Mouse (Mus musculus): ENCODE data around the gene Dnajc11. TPM values are rescaled to one million over a fixed set of nuclear protein-coding genes. Genes with fewer than 3 reads are reported as not detected.

Dnajc11 gene
- polyA plus RNA-seq, 1 experiment from 2014 or later: 89.8 TPM

DNA sequence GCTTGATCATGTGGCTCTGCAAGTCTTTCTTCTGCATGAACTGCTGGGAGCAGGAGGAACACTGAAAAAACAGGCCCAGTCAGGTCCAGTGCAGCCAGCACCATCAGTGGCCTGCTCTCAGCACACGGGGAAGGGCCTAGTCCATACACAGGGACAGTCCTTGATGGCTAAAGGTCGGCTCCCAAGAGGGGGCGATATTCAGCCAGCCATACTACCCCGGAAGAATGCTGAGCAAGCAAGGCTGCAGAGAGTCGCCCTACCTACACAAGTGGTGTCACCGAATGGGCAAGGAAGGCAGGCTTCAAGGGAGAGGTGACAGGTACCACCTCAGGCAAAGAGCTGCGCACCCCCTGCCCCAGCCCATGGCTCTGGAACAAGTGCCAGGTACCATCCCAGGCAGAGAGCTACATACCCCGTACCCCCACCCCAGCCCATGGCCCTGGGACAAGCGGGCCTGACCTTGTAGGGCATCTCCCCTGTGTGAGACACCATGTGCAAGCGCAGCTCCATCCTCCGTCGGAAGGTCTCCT is 88.1 kb downstream of the Dnajc11 start:
- H3K36me3 ChIP-seq (ENCODE audit: control insufficient read depth, insufficient read depth): peaks cover 8% of the 10 kb centered on the region
- H3K9ac ChIP-seq (replicated peaks; ENCODE audit: low read depth, low read length): no peak overlapping the region
- ATAC-seq: no peak
- H3K27ac ChIP-seq (ENCODE audit: low read length): no peak overlapping the region
- H3K4me2 ChIP-seq (ENCODE audit: low read length): no peak overlapping the region
- H3K4me1 ChIP-seq (replicated peaks; ENCODE audit: control insufficient read depth, insufficient read depth, low read length): peaks cover 26% of the 10 kb centered on the region
- no peaks in the 10 kb centered on the region for H3K27me3 ChIP-seq (replicated peaks; ENCODE audit: control insufficient read depth, insufficient read depth, low read length)
- WGBS: 74% methylated on average over 12 of the region's 12 CpGs
- no peaks in the 10 kb centered on the region for H3K9me3 ChIP-seq (ENCODE audit: control insufficient read depth, low read length)
- H3K4me3 ChIP-seq (replicated peaks; ENCODE audit: low read length): no peak overlapping the region

DNA sequence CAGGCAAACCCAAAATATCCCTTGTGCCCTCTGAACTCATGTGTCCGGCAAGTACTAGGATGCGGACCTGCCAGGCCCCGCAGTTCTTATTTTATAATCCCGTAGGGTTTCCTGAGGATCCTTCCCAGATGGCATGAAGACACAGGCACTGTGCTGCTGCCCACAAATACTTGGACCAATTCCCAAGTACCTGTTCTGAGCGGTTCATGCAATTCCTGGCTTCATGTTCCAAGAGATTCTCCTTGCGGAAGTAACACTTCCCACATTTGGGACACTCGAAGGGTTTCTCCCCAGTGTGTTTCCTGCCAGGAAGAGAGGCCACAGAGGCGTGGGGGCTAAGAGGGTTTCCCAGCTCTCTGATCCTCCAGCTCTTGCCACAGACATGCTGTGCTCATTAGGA is 89.0 kb downstream of the Dnajc11 start:
- no peak overlapping the region for H3K4me2 ChIP-seq (ENCODE audit: low read length)
- WGBS: 87% methylated on average over 8 of the region's 8 CpGs
- H3K9me3 ChIP-seq (ENCODE audit: control insufficient read depth, low read length): no peaks in the 10 kb centered on the region
- H3K27me3 ChIP-seq (replicated peaks; ENCODE audit: control insufficient read depth, insufficient read depth, low read length): no peaks in the 10 kb centered on the region
- H3K4me1 ChIP-seq (replicated peaks; ENCODE audit: control insufficient read depth, insufficient read depth, low read length): peaks cover 30% of the 10 kb centered on the region
- H3K4me3 ChIP-seq (replicated peaks; ENCODE audit: low read length): no peak overlapping the region
- no peak overlapping the region for H3K27ac ChIP-seq (ENCODE audit: low read length)
- H3K36me3 ChIP-seq (ENCODE audit: control insufficient read depth, insufficient read depth): peaks cover 8% of the 10 kb centered on the region
- no peak for ATAC-seq
- no peak overlapping the region for H3K9ac ChIP-seq (replicated peaks; ENCODE audit: low read depth, low read length)

DNA sequence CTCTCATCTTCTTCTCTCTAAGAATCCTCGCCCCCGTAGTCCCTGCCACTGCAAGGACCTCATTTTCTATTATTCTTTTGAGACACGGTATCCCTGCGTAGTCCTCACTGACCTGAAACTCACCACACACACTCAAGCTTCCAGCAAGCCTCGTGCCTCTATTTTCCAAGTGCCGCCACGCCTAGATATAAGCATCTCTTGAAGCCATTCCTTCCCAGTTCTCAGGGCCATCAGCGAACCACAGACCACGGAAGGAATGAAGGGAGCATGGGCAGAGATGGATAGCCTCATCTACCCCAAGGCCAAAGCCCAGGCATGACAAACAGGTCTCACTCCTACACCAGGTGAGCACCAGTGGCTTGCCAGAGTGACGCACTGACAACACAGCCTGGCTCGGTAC is 91.0 kb downstream of the Dnajc11 start:
- H3K36me3 ChIP-seq (ENCODE audit: control insufficient read depth, insufficient read depth): peaks cover 8% of the 10 kb centered on the region
- no peak overlapping the region for H3K4me3 ChIP-seq (replicated peaks; ENCODE audit: low read length)
- H3K27ac ChIP-seq (ENCODE audit: low read length): no peak overlapping the region
- no peak for ATAC-seq
- H3K4me2 ChIP-seq (ENCODE audit: low read length): no peak overlapping the region
- peaks cover 39% of the 10 kb centered on the region for H3K4me1 ChIP-seq (replicated peaks; ENCODE audit: control insufficient read depth, insufficient read depth, low read length)
- no peaks in the 10 kb centered on the region for H3K27me3 ChIP-seq (replicated peaks; ENCODE audit: control insufficient read depth, insufficient read depth, low read length)
- H3K9ac ChIP-seq (replicated peaks; ENCODE audit: low read depth, low read length): no peak overlapping the region
- H3K9me3 ChIP-seq (ENCODE audit: control insufficient read depth, low read length): no peaks in the 10 kb centered on the region
- 92% methylated on average over 11 of the region's 11 CpGs for WGBS

DNA sequence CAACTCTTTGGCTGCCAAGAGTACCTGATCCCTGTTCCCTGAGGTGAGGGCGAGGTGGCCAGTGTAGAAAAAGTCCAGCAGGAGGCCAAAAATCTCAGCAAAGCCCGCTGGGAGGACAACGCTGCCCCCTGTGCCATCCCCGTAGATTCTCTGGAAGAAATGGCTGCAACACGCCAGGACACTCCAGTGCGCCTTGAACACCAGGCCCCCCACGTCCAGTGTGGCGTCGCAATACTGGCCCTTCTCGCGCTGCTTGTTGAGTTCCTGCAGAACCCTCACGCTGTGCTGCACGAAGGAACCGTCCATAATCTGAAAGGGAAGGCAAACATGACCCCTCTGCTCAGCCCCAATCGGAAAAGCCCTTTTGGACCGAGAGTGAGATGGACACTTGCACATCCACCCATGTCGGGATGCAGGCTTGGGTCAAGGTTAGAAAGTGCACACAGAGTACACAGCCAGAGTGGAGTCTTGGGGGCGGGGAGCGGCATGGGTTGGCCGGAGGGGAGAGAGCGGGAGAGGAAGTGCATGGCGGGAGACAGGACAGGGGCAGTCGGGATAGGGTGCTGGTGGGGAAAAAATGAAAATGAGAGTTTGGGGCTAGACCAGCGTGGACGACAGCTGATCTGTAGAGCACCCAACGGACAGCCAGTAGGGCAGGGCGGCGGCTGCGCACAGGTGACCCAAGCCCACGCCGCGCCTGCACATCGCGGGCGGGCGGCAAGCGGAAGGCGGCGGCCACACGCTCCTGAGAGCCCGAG is 93.4 kb downstream of the Dnajc11 start:
- H3K4me1 ChIP-seq (replicated peaks; ENCODE audit: control insufficient read depth, insufficient read depth, low read length): peaks cover 39% of the 10 kb centered on the region
- peak overlapping the region; percentile 78 for H3K4me3 ChIP-seq (replicated peaks; ENCODE audit: low read length)
- H3K4me2 ChIP-seq (ENCODE audit: low read length): peak overlapping the region; percentile 91
- ATAC-seq: no peak; the same call in none of the 2 replicates
- WGBS: 1% methylated on average over 39 of the region's 41 CpGs
- no peaks in the 10 kb centered on the region for H3K9me3 ChIP-seq (ENCODE audit: control insufficient read depth, low read length)
- peak overlapping the region; percentile 74 for H3K9ac ChIP-seq (replicated peaks; ENCODE audit: low read depth, low read length)
- peak overlapping the region; percentile 54; the same call in 1 of the 2 replicates for H3K27ac ChIP-seq (ENCODE audit: low read length)
- no peaks in the 10 kb centered on the region for H3K27me3 ChIP-seq (replicated peaks; ENCODE audit: control insufficient read depth, insufficient read depth, low read length)
- H3K36me3 ChIP-seq (ENCODE audit: control insufficient read depth, insufficient read depth): no peaks in the 10 kb centered on the region

DNA sequence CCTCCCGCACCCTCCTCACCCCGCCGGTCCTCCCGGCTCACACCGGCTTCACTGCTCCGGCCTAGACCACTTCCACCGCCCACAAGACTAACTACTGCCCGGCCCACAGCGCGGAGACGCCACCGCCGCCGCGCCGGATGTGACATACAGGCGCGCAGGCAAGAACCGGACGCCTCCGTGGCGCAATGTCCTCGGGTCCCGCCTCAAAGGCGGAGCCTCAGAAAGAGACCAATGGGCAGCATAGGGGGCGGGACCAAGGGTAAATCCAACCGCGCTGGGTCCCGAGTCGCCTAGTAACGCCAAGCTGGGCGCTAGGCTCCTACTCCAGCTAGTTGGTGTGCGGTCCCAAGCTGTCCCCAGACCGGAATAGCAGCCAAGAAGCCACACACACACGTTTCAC is 94.0 kb downstream of the Dnajc11 start, which contains the start of gene Zbtb48:
Gene Zbtb48, minus strand, starts transcription at position 148 of the 400 bp plus-strand sequence.
- peaks cover 39% of the 10 kb centered on the region for H3K4me1 ChIP-seq (replicated peaks; ENCODE audit: control insufficient read depth, insufficient read depth, low read length)
- H3K27me3 ChIP-seq (replicated peaks; ENCODE audit: control insufficient read depth, insufficient read depth, low read length): no peaks in the 10 kb centered on the region
- no peaks in the 10 kb centered on the region for H3K36me3 ChIP-seq (ENCODE audit: control insufficient read depth, insufficient read depth)
- peak within 1 kb of the TSS; percentile 54; the same call in 1 of the 2 replicates for H3K27ac ChIP-seq (ENCODE audit: low read length)
- peak within 1 kb of the TSS; percentile 78 for H3K4me3 ChIP-seq (replicated peaks; ENCODE audit: low read length)
- ATAC-seq: peak; percentile 100
- peak within 1 kb of the TSS; percentile 91 for H3K4me2 ChIP-seq (ENCODE audit: low read length)
- no peaks in the 10 kb centered on the region for H3K9me3 ChIP-seq (ENCODE audit: control insufficient read depth, low read length)
- peak within 1 kb of the TSS; percentile 74 for H3K9ac ChIP-seq (replicated peaks; ENCODE audit: low read depth, low read length)
- WGBS: 0% methylated on average over 33 of the region's 35 CpGs

DNA sequence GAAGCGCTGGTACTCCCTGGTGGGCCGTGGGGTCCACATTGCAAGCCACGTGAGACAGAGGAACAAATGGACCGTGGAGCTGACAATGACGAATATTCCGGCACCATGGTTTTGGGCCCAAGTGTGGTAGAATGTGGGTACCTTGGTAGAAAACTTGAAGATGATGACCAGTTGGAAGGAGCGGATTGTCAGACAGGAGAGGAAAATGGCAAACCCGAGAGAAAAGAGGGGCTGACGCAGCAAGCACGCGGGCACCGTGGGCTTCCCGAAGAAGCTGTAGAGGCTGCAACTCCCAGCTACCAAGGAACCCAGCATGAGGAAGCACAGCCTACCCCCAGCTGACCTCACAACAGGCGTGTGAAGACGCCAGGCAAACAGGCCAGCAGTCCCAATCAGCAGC is 95.0 kb downstream of the Dnajc11 start:
- no peak overlapping the region for H3K27ac ChIP-seq (ENCODE audit: low read length)

DNA sequence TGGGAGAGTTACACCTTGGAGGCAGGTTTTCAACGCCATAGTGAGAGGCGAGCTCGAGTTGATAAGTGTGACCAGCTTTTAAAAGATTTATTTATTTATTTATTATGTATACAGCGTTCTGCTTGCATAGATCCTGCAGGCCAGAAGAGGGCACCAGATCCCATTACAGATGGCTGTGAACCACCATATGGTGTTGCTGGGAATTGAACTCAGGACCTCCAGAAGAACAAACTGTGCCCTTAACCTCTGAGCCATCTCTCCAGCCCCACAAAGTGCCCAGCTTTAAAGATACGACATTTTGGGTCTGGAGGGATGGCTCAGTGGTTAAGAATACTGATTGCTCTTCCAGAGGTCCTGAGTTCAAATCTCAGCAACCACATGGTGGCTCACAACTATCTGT is 95.6 kb downstream of the Dnajc11 start:
- Histone ChIP-seq H3K9ac (replicated peaks; ENCODE audit: low read depth, low read length) (no peak overlapping the region), H3K4me2 (ENCODE audit: low read length) (no peak overlapping the region), H3K9me3 (ENCODE audit: control insufficient read depth, low read length) (no peaks in the 10 kb centered on the region), H3K27me3 (replicated peaks; ENCODE audit: control insufficient read depth, insufficient read depth, low read length) (no peaks in the 10 kb centered on the region), H3K27ac (ENCODE audit: low read length) (no peak overlapping the region), H3K36me3 (ENCODE audit: control insufficient read depth, insufficient read depth) (no peaks in the 10 kb centered on the region), H3K4me3 (replicated peaks; ENCODE audit: low read length) (no peak overlapping the region), H3K4me1 (replicated peaks; ENCODE audit: control insufficient read depth, insufficient read depth, low read length) (peaks cover 35% of the 10 kb centered on the region)
- 43% methylated on average over 5 of the region's 5 CpGs for WGBS
- no peak for ATAC-seq

More for the DNA sequence above, 95.0 kb downstream of the Dnajc11 start:
- Histone ChIP-seq H3K9me3 (ENCODE audit: control insufficient read depth, low read length) (no peaks in the 10 kb centered on the region), H3K27me3 (replicated peaks; ENCODE audit: control insufficient read depth, insufficient read depth, low read length) (no peaks in the 10 kb centered on the region), H3K9ac (replicated peaks; ENCODE audit: low read depth, low read length) (peak overlapping the region; percentile 64), H3K4me2 (ENCODE audit: low read length) (peak overlapping the region; percentile 79), H3K36me3 (ENCODE audit: control insufficient read depth, insufficient read depth) (no peaks in the 10 kb centered on the region), H3K4me1 (replicated peaks; ENCODE audit: control insufficient read depth, insufficient read depth, low read length) (peaks cover 37% of the 10 kb centered on the region), H3K4me3 (replicated peaks; ENCODE audit: low read length) (peak overlapping the region; percentile 78)
- ATAC-seq: no peak
- WGBS: 66% methylated on average over 15 of the region's 15 CpGs

DNA sequence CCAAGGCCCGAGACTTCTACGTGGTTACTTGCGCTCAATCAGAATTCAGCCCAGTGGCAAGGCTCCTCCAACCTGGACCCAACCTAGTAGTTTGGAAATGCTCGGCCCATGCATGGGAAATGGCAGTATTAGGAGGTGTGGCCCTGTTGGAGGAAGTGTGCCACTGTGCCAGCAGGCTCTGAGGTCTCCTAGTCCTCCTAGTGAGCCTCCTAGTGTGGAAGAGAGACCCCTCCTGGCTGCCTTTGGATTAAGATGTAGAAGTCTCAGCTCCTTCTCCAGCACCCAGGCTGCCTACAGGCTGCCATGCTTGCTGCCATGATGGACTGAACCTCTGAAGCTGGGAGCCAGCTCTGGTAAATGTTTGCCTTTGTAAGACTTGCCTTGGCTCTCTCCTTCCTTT is 96.5 kb downstream of the Dnajc11 start:
- no peaks in the 10 kb centered on the region for H3K27me3 ChIP-seq (replicated peaks; ENCODE audit: control insufficient read depth, insufficient read depth, low read length)
- ATAC-seq: no peak
- no peak overlapping the region for H3K4me3 ChIP-seq (replicated peaks; ENCODE audit: low read length)
- H3K4me2 ChIP-seq (ENCODE audit: low read length): no peak overlapping the region
- no peak overlapping the region for H3K9ac ChIP-seq (replicated peaks; ENCODE audit: low read depth, low read length)
- peaks cover 30% of the 10 kb centered on the region for H3K4me1 ChIP-seq (replicated peaks; ENCODE audit: control insufficient read depth, insufficient read depth, low read length)
- no peaks in the 10 kb centered on the region for H3K36me3 ChIP-seq (ENCODE audit: control insufficient read depth, insufficient read depth)
- H3K9me3 ChIP-seq (ENCODE audit: control insufficient read depth, low read length): no peaks in the 10 kb centered on the region
- no peak overlapping the region for H3K27ac ChIP-seq (ENCODE audit: low read length)
- 61% methylated on average over 4 of the region's 4 CpGs for WGBS
